Mouse (Mus musculus): ENCODE data around the gene Klhdc4. TPM values are rescaled to one million over a fixed set of nuclear protein-coding genes. Genes with fewer than 3 reads are reported as not detected.
A peak's percentile ranks its signal among the peaks of the same experiment; 100 is the strongest.

The Klhdc4 gene
- polyA plus RNA-seq, 1 experiment from 2014 or later: 43.7 TPM

GRCm38 (mm10) chr8:121765594-121766138 is 63.7 kb downstream of the Klhdc4 start:
- H3K9ac ChIP-seq (ENCODE audit: low read length): no peak overlapping the region
- no peaks in the 10 kb centered on the region for H3K4me1 ChIP-seq (replicated peaks; ENCODE audit: control insufficient read depth, insufficient read depth, low read length)
- ATAC-seq (replicated peaks; ENCODE audit: low FRiP score, low TSS enrichment, low read depth): no peak
- WGBS: 78% methylated on average over 7 of the region's 7 CpGs
- H3K4me2 ChIP-seq (ENCODE audit: low read length): no peak overlapping the region
- no peaks in the 10 kb centered on the region for H3K36me3 ChIP-seq (ENCODE audit: control insufficient read depth, insufficient read depth, low read length)
- H3K9me3 ChIP-seq (ENCODE audit: control insufficient read depth, low read length): no peaks in the 10 kb centered on the region
- no peaks in the 10 kb centered on the region for H3K27me3 ChIP-seq (replicated peaks; ENCODE audit: control insufficient read depth, insufficient read depth, low read length)
- no peak for DNase-seq (ENCODE audit: low spot score)
- no peak overlapping the region for H3K4me3 ChIP-seq (ENCODE audit: low read depth, low read length)
- H3K27ac ChIP-seq (ENCODE audit: low read depth): no peak overlapping the region

GRCm38 (mm10) chr8:121763700-121764013 is 65.7 kb downstream of the Klhdc4 start:
- H3K9ac ChIP-seq (ENCODE audit: low read length): no peak overlapping the region
- H3K4me3 ChIP-seq (ENCODE audit: low read depth, low read length): no peak overlapping the region
- no peak for DNase-seq (ENCODE audit: low spot score)
- ATAC-seq (replicated peaks; ENCODE audit: low FRiP score, low TSS enrichment, low read depth): no peak
- H3K27ac ChIP-seq (ENCODE audit: low read depth): no peak overlapping the region
- H3K36me3 ChIP-seq (ENCODE audit: control insufficient read depth, insufficient read depth, low read length): no peaks in the 10 kb centered on the region
- H3K4me2 ChIP-seq (ENCODE audit: low read length): no peak overlapping the region
- 70% methylated on average over 9 of the region's 9 CpGs for WGBS
- no peaks in the 10 kb centered on the region for H3K9me3 ChIP-seq (ENCODE audit: control insufficient read depth, low read length)
- no peaks in the 10 kb centered on the region for H3K27me3 ChIP-seq (replicated peaks; ENCODE audit: control insufficient read depth, insufficient read depth, low read length)
- H3K4me1 ChIP-seq (replicated peaks; ENCODE audit: control insufficient read depth, insufficient read depth, low read length): no peaks in the 10 kb centered on the region

- 57% methylated on average over 7 of the region's 7 CpGs for WGBS
- no peak overlapping the region for H3K4me3 ChIP-seq (ENCODE audit: low read depth, low read length)
Observed at GRCm38 (mm10) chr8:121762999-121763699, 66.2 kb downstream of the Klhdc4 start.

GRCm38 (mm10) chr8:121761480-121761879 is 67.9 kb downstream of the Klhdc4 start:
- no peaks in the 10 kb centered on the region for H3K4me1 ChIP-seq (replicated peaks; ENCODE audit: control insufficient read depth, insufficient read depth, low read length)
- H3K4me3 ChIP-seq (ENCODE audit: low read depth, low read length): no peak overlapping the region
- 33% methylated on average over 10 of the region's 10 CpGs for WGBS
- H3K36me3 ChIP-seq (ENCODE audit: control insufficient read depth, insufficient read depth, low read length): no peaks in the 10 kb centered on the region
- no peak overlapping the region for H3K9ac ChIP-seq (ENCODE audit: low read length)
- H3K27me3 ChIP-seq (replicated peaks; ENCODE audit: control insufficient read depth, insufficient read depth, low read length): no peaks in the 10 kb centered on the region
- no peak overlapping the region for H3K27ac ChIP-seq (ENCODE audit: low read depth)
- no peak for ATAC-seq (replicated peaks; ENCODE audit: low FRiP score, low TSS enrichment, low read depth)
- no peaks in the 10 kb centered on the region for H3K9me3 ChIP-seq (ENCODE audit: control insufficient read depth, low read length)
- no peak overlapping the region for H3K4me2 ChIP-seq (ENCODE audit: low read length)
- DNase-seq (ENCODE audit: low spot score): peak; percentile 88

More at GRCm38 (mm10) chr8:121762999-121763699, 66.2 kb downstream of the Klhdc4 start:
- Histone ChIP-seq H3K36me3 (ENCODE audit: control insufficient read depth, insufficient read depth, low read length) (no peaks in the 10 kb centered on the region), H3K27me3 (replicated peaks; ENCODE audit: control insufficient read depth, insufficient read depth, low read length) (no peaks in the 10 kb centered on the region), H3K4me2 (ENCODE audit: low read length) (no peak overlapping the region), H3K9me3 (ENCODE audit: control insufficient read depth, low read length) (no peaks in the 10 kb centered on the region), H3K4me1 (replicated peaks; ENCODE audit: control insufficient read depth, insufficient read depth, low read length) (no peaks in the 10 kb centered on the region), H3K9ac (ENCODE audit: low read length) (no peak overlapping the region), H3K27ac (ENCODE audit: low read depth) (no peak overlapping the region)
- DNase-seq (ENCODE audit: low spot score) (no peak), ATAC-seq (replicated peaks; ENCODE audit: low FRiP score, low TSS enrichment, low read depth) (no peak)

GRCm38 (mm10) chr8:121760484-121760883 is 68.9 kb downstream of the Klhdc4 start:
- no peak overlapping the region for H3K4me3 ChIP-seq (ENCODE audit: low read depth, low read length)
- H3K4me1 ChIP-seq (replicated peaks; ENCODE audit: control insufficient read depth, insufficient read depth, low read length): no peaks in the 10 kb centered on the region
- 72% methylated on average over 7 of the region's 7 CpGs for WGBS
- H3K4me2 ChIP-seq (ENCODE audit: low read length): no peak overlapping the region
- no peaks in the 10 kb centered on the region for H3K36me3 ChIP-seq (ENCODE audit: control insufficient read depth, insufficient read depth, low read length)
- no peaks in the 10 kb centered on the region for H3K9me3 ChIP-seq (ENCODE audit: control insufficient read depth, low read length)
- H3K9ac ChIP-seq (ENCODE audit: low read length): no peak overlapping the region
- no peak overlapping the region for H3K27ac ChIP-seq (ENCODE audit: low read depth)
- no peak for DNase-seq (ENCODE audit: low spot score)
- H3K27me3 ChIP-seq (replicated peaks; ENCODE audit: control insufficient read depth, insufficient read depth, low read length): no peaks in the 10 kb centered on the region
- ATAC-seq (replicated peaks; ENCODE audit: low FRiP score, low TSS enrichment, low read depth): no peak

GRCm38 (mm10) chr8:121758470-121758869 is 70.9 kb downstream of the Klhdc4 start:
- no peaks in the 10 kb centered on the region for H3K4me1 ChIP-seq (replicated peaks; ENCODE audit: control insufficient read depth, insufficient read depth, low read length)
- ATAC-seq (replicated peaks; ENCODE audit: low FRiP score, low TSS enrichment, low read depth): no peak
- H3K9me3 ChIP-seq (ENCODE audit: control insufficient read depth, low read length): no peaks in the 10 kb centered on the region
- H3K4me2 ChIP-seq (ENCODE audit: low read length): no peak overlapping the region
- 70% methylated on average over 12 of the region's 12 CpGs for WGBS
- H3K27me3 ChIP-seq (replicated peaks; ENCODE audit: control insufficient read depth, insufficient read depth, low read length): 0 out of 2 replicates have a peak, but pooled peaks cover 2% of the 10 kb centered on the region
- no peak overlapping the region for H3K27ac ChIP-seq (ENCODE audit: low read depth)
- H3K9ac ChIP-seq (ENCODE audit: low read length): no peak overlapping the region
- DNase-seq (ENCODE audit: low spot score): no peak
- no peak overlapping the region for H3K4me3 ChIP-seq (ENCODE audit: low read depth, low read length)
- no peaks in the 10 kb centered on the region for H3K36me3 ChIP-seq (ENCODE audit: control insufficient read depth, insufficient read depth, low read length)

- H3K4me3 ChIP-seq (ENCODE audit: low read depth, low read length): no peak overlapping the region
- peak; percentile 87 for DNase-seq (ENCODE audit: low spot score)
- no peak overlapping the region for H3K27ac ChIP-seq (ENCODE audit: low read depth)
- H3K4me1 ChIP-seq (replicated peaks; ENCODE audit: control insufficient read depth, insufficient read depth, low read length): no peaks in the 10 kb centered on the region
- 22% methylated on average over 3 of the region's 3 CpGs for WGBS
- H3K27me3 ChIP-seq (replicated peaks; ENCODE audit: control insufficient read depth, insufficient read depth, low read length): peaks cover 7% of the 10 kb centered on the region
- no peak for ATAC-seq (replicated peaks; ENCODE audit: low FRiP score, low TSS enrichment, low read depth)
- no peak overlapping the region for H3K9ac ChIP-seq (ENCODE audit: low read length)
- H3K4me2 ChIP-seq (ENCODE audit: low read length): no peak overlapping the region
- H3K36me3 ChIP-seq (ENCODE audit: control insufficient read depth, insufficient read depth, low read length): no peaks in the 10 kb centered on the region
- peaks cover 4% of the 10 kb centered on the region; the same call in 1 of the 2 replicates for H3K9me3 ChIP-seq (ENCODE audit: control insufficient read depth, low read length)
Observed at GRCm38 (mm10) chr8:121751407-121751806, 78.0 kb downstream of the Klhdc4 start.

- no peaks in the 10 kb centered on the region for H3K36me3 ChIP-seq (ENCODE audit: control insufficient read depth, insufficient read depth, low read length)
- no peak for ATAC-seq (replicated peaks; ENCODE audit: low FRiP score, low TSS enrichment, low read depth)
Observed at GRCm38 (mm10) chr8:121750512-121750911, 78.9 kb downstream of the Klhdc4 start.

GRCm38 (mm10) chr8:121749501-121749900 is 79.9 kb downstream of the Klhdc4 start:
- DNase-seq (ENCODE audit: low spot score) (no peak), ATAC-seq (replicated peaks; ENCODE audit: low FRiP score, low TSS enrichment, low read depth) (no peak)
- Histone ChIP-seq H3K27ac (ENCODE audit: low read depth) (no peak overlapping the region), H3K9ac (ENCODE audit: low read length) (no peak overlapping the region), H3K4me1 (replicated peaks; ENCODE audit: control insufficient read depth, insufficient read depth, low read length) (no peaks in the 10 kb centered on the region), H3K9me3 (ENCODE audit: control insufficient read depth, low read length) (peaks cover 4% of the 10 kb centered on the region; the same call in 1 of the 2 replicates), H3K4me3 (ENCODE audit: low read depth, low read length) (no peak overlapping the region), H3K27me3 (replicated peaks; ENCODE audit: control insufficient read depth, insufficient read depth, low read length) (peaks cover 7% of the 10 kb centered on the region), H3K36me3 (ENCODE audit: control insufficient read depth, insufficient read depth, low read length) (no peaks in the 10 kb centered on the region), H3K4me2 (ENCODE audit: low read length) (no peak overlapping the region)
- 82% methylated on average over 9 of the region's 9 CpGs for WGBS

More at GRCm38 (mm10) chr8:121750512-121750911, 78.9 kb downstream of the Klhdc4 start:
- 38% methylated on average over 3 of the region's 3 CpGs for WGBS
- Histone ChIP-seq H3K9me3 (ENCODE audit: control insufficient read depth, low read length) (peaks cover 4% of the 10 kb centered on the region; the same call in 1 of the 2 replicates), H3K4me2 (ENCODE audit: low read length) (no peak overlapping the region), H3K9ac (ENCODE audit: low read length) (no peak overlapping the region), H3K27ac (ENCODE audit: low read depth) (no peak overlapping the region), H3K27me3 (replicated peaks; ENCODE audit: control insufficient read depth, insufficient read depth, low read length) (peaks cover 7% of the 10 kb centered on the region), H3K4me3 (ENCODE audit: low read depth, low read length) (no peak overlapping the region), H3K4me1 (replicated peaks; ENCODE audit: control insufficient read depth, insufficient read depth, low read length) (no peaks in the 10 kb centered on the region)
- no peak for DNase-seq (ENCODE audit: low spot score)
